Mouse (Mus musculus) kidney, adult 9 months (tissue): Measurements from ENCODE around the gene Cd302.

ENCODE experiments used
- DNase-seq: peaks from one replicate; pipeline ENCODE4 v3.0.0; 2022

Gene Cd302

DNA sequence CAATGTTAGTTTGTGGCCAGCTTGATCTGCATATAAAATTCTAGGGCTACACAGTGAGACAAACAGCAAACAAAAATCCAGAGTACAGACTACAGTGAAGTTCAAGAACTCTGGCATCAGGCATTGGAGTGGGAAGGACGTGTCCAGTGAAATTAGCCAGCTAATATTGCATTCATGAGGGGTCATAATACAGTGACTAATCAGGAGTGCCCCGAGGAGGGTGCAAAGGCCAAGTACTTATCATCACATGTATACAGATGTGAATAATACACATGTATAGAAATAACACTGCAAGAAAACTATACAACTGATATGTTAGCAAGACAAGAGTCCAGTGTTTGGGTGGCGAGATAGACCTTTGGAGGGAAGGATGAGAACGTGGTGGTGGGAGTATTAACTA lies 31.5 kb downstream of the Cd302 start:
- DNase-seq: no peak

DNA sequence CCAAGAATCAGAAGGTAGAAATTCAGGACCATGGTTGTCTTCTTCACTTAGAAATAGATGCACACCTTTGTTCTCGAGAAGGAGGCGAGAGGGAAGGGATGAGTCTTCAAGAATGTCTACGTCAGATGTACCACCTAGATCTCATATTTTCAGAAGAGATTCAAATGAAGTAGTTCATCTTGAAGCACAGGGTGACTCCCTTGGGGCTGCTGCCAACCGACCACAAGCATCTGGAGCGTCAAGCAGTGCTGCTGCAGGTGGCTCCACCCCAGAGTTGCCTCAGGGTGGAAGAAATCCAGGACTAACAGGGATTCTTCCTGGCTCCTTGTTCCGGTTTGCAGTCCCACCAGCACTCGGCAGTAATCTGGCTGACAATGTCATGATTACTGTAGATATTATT lies 49.8 kb downstream of the Cd302 start:
- DNase-seq: no peak

DNA sequence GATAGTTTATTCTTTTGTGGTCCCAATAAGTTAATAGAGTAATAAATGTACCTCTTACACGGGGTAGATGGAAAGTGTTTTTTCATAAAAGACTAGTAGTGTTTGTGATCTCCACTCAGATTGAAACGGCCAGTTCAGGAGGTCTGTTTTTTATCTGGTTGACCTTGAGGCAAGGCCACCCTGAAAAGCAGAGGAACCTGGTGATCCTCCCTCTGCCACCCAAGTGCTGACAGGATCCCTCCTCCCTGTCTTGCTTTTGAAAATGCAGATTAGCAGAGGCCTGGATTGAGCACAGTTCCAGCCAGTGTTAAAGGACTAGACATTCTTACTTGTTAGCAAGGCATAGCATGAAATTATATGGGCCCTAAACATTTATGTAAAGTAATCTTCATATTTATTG lies 51.1 kb downstream of the Cd302 start:
- no peak for DNase-seq

DNA sequence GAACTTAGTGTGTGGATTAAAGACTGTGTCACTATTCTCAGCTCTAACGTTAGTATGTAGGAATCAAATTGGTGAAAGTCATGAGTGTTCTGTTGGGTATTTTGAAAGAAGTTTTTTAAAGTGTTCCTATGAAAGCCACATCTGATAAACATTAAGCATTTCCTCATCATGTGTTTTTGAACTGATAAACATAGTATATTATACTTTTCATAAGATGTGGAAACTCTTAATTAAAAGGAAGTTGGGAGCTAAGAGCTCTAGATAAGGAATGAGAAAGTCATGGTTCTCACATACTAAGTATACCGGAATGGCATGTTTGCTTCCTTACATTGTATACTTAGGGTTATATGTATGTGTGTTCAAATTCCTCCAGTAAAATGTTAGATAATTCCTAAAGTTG lies 53.9 kb downstream of the Cd302 start:
- DNase-seq: no peak

DNA sequence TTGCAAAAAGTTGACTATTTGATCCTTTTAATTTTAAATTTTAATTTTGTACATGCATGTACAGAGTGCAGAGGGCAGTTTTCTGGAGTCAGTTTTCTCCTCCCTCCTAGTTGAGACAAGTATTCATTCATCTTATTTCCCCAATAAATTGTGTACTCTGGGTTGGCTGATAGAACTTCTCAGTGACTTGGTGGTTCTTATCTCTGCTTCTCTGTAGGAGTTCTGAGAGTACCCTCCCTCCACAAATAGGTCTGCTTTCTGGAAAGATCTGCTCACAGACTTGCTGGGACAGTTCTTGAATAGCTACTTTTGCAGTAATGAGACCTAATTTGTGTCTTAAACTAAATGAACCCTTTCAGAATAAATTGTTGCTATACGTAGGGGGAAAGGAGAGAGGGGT lies 55.8 kb downstream of the Cd302 start:
- DNase-seq: no peak

DNA sequence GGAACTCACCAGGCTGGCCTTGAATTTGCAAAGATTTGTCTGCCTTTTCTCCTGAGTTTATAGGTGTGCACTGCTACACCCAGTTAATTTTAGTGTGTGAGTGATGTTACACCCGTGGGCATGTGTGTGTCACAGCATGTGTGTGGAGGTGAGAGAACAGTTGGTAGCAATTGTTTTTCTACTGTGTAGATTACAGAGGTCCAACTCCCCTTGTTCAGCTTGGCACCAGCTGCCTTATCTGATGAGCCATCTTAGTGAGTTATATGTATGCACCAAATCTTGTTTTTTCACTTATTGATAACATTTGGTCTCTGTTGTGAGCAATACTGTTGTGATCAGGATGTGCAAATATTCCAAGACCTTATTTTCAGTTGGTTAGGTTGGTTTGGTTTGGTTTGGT lies 60.8 kb downstream of the Cd302 start:
- no peak for DNase-seq

DNA sequence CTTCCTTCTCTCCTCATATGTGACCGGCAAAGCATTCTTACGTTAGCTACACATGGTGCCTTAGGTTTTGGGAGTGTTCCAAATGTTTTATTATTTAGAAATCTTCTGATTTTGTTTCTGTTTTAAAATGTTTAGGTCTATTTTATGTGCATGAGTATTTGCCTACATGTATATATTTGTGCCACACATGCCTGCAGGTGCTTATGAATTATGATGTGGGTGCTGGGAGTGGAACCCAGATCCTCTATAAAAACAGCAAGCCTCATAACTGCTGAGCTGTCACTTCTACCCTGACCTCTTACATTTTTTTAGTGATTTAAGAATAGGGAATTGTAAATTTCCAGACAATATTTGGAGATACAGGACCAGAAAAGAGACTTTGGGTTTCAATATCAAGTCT lies 62.3 kb downstream of the Cd302 start:
- no peak for DNase-seq

DNA sequence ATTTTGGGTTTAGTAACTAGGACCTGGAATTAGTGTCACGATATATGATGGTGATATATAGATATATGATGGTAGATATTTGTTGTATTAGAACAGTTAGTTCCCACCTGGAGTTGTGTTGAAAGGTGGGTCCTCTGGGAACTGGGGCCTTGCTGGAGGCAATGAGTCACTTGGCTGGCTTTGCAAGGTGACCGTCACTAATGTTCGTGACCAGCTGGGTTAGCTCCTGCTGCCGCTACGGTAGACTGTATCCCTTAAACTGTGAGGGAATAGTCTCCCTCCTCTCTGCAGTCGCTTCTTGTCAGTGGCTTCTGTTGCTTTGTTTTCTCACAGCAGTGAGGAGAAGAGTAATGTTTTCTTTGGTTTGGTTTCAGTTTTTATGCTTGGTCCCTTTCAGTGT lies 63.1 kb downstream of the Cd302 start:
- peak; percentile 40 for DNase-seq

DNA sequence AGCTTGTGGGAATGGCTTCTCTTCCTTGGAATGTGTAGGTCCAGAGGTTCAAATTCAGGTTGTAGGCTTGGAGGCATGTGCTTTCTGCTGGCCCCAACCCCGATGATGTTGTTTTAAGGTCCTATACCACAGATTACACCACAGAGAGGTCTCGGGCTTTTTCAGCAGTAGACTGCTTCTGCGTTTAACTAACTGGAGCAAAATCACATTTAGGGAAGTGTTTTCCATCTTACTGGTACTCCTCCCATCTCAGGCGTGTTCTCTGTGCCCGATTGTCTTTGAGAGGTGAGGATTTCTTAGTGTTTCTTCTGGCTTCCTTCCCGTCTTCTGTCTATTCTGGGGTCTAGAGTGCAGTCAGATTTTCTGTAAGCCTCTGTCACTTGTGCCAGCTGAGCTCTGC lies 66.7 kb downstream of the Cd302 start:
- no peak for DNase-seq

DNA sequence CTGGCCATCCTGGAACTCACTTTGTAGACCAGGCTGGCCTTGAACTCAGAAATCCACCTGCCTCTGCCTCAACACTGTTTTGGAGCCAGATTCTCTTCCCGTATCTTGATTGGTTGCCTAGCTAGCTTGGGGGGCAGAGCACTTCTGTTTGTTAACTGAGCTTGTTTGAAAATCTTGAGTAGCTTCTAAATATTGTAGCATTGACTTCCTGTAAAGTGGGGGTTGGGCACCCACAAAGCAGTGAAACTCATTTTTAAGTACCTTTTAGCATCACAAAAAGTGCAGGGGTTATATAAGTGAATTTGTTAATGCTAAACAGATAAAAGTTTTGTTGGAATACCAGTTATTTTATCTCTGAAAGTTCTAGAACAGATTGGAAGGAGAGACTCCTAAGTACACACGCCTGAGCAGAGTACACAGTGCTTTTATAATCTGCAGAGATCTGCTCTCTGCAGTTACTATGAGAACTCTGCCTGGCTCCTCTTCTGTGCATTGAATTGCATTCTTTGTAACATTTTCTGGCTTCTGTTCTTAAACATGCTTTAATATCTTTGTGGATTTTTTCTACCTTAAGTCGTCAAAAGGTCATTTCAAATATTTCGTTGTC lies 67.6 kb downstream of the Cd302 start:
- no peak for DNase-seq

DNA sequence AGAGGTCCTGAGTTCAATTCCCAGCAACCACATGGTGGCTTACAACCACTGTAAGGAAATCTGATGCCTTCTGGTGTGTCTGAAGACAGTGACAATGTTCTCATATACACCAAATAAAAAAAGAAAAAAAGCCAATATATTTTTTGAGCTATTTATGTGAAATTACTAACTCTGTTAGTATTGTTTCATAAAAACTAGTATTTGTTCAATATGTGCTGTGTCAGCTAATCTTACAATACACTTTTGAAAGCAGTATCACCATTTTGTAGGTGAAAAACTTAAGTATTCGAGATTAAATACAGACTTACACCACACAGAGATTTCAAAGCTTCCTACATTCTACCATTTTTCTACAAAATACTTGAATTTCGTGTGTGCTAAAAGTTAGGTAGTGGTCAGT lies 69.6 kb downstream of the Cd302 start:
- no peak for DNase-seq

DNA sequence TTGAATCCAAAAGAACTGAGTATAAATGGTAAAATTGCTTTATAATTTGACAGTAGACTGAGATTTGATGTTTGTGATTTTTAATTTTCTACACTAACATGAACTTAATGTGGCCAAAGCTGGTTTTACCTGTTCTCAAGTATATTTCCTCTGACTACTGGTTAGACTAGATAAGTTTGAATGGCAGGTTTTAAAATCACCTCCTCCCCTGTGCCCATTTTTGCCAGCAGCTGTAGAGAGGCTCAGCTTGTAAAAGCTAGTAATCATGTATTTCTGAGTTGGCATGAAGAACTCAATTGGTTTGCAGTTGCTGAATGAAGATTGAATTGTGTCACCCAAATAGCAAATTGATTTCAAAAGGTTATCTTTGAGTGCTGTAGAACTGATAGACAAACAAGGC lies 71.8 kb downstream of the Cd302 start:
- DNase-seq: no peak

DNA sequence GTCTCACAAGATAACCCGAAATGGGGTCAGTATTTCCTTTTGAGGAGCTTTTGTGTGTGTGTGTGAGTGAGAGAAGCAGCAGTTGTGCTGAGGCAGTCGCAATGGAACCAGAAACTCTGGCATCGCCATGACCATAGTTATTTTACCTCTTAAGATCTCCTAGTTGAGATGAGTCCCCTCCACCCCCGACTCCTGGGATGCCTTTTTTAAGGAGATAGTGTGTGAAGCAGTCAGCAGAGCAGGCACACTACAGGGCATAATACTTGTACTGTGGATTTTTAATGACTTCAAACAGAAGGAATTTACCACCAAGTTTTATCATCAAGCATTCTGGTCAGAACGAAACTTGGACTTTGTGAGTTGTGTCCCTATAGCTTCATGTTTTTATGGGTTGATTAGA lies 73.5 kb downstream of the Cd302 start:
- no peak for DNase-seq

DNA sequence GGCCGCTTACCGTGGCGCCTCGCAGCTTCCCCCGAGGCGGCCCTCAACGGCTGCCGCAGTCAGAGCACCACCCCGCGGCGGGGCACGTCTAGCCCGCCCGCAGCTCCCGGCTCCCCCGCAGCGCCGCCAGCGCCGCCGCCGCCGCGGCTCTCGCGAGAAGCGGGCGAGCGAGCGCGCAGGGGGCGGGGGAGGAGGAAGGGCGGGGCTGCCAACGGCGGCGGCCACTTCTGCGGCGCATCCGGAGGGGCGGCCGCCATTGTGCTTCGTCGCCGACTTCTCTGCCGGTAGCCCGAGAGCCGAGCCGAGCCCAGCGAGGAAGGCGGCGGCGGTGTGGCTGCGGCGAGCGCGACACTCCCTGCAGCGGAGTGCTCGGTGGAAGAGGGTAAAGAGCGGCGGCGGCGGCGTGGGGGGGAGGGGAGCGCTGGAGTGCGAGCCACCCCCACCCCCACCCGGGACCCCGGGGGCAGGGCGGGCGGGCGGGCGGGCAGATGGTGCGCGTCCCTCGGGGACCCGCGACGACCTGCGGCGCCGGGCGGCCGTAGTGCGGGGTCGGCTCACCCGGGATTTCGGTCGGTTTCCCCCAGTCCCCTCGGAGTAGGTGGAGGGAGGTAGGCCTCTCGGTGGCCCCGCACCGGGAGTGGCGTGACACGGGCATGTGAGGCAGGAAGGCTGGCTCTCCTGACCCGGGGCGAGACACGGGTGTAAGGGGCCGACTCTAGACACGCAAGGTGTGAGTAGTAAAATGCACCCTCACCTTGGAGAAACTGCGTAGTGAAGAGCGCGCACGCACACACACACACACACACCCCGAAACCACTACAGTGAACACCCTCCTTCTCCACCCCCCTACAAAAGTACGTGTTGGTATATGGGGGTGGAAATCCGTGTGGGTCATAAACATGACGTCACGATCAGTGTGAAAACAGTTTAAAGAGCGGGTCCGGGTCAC lies 74.3 kb downstream of the Cd302 start, which contains the start of the genes Baz2b and March7:
Gene Baz2b, minus strand, starts transcription at position 137 of the 949 bp plus-strand sequence.
Gene March7, plus strand, starts transcription at position 185 of the 949 bp plus-strand sequence.
- peak; percentile 84 for DNase-seq

DNA sequence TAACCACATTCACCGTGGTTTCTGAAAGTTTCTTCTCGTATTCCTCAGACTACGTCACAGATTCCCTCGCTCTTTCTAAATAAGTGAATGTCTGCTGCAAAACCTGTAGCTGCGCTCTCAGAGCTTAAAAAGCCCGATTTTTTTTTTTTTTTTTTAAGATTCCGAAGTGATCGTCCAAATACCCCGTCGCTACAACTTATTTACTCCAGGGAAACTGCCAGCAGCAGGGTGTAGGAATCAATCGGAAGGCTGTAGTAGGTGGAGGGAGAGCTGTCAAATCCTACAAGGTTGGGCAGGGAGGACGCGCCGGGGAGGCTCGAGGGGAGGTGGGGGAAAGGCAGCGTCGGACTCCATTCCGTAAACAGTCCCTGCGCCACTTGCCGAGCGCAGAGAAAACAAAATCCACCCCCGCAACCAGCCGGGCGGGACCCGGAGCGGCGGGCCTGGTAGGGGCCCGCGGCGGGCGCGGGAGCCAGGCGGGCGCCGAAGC lies 75.1 kb downstream of the Cd302 start:
- peak; percentile 52 for DNase-seq

DNA sequence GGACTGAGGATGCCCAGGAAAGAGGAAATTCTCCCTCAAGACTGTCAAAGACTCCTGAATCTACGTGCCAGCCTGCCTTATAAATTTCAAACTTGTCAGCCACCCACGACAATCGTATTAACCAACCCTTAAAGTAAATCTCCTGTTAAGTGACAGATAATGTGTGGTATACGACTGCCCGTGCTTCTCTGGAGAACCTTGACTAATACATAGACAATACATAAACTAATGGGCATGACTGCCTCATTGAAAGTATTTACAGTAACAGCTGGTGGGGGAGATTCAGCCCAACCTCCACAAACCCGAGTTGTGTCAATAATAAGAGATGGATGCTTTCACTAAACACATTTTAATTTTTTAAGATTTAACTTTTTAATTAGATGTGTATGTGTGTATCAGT lies 78.5 kb downstream of the Cd302 start:
- no peak for DNase-seq

DNA sequence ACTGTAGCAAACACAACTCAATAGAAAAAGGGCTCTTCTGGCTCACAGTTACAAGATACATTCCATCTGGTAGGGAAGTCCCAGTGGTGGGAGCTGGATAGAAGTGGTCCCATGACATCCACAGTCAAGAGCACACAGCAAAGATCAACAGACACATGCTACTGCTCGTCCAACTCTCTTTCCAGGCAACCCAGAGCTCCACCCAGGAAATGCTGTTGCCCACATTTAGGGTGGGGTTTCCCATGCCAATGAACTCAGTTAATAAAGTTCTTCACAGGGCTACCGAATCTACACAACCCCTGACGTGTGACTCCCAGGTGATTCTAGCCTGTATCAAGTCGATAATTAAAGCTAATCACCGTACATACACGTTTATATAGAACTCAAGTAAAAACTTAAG lies 80.1 kb downstream of the Cd302 start:
- DNase-seq: no peak

DNA sequence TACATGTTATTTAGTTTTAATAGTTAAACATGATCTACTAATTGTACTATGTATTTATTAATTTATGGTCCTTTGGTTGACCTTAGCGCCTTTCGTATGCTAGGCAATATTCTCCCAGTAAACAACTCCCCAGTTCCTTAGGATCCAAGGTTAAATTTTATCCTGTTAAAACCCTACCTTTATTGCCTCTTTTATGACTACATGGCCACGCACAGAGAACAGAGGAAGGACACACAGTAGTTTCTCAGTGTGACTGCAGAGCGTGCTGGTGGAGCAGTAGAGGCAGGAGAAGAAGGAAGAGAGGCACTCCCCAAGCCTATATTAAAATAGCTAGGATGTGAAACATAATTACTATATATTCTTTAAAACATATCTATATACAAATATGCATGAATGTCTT lies 80.6 kb downstream of the Cd302 start:
- no peak for DNase-seq

DNA sequence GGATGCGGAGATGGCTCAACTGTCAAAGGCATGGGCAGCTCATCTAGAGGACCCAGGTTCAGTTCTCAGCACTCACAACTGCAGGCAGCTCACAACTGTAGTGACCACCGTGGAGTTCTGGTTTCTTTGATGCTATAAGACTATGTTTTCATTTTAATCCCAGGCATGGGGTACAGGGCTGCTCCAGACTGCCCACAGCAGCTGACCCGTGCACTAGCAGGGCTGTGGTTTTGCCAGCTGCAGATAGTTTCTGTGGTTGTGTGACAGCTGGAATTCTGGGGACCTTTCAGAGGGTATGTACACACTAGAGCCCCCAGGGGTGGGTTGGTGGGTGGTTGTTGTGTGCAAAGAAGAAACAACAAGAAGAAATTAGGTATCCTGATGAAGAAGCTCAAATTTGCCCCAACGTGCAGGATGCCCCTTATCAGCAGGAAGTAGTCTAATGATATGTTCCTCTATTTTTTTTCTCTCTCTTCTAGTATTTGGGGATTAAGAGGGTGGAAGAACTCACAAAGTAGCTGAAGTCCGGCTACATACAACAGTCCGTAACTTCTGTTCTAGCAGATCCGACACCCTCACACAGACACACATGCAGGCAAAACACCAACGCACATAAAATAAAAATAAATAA lies 81.3 kb downstream of the Cd302 start:
- DNase-seq: no peak
